19 mouse cellular contexts compared by ENCODE assay signal in genomic region chr9:59231186-59231585, GRCm38 (mm10).
"Had no signal": no experiment of that assay in that cellular context is flagged by ENCODE, and none has a peak within 500 bp of the region (broad histone marks: within the 10 kb centered on the region; RNA-seq: fewer than 3 reads in every experiment).

No protein-coding gene starts in this region.

- H3K9ac ChIP-seq: limb, embryonic 12.5 days; limb, embryonic 15.5 days; liver, embryonic 13.5 days; lung, embryonic 14.5 days; midbrain, embryonic 12.5 days; midbrain, embryonic 15.5 days; neural tube, embryonic 12.5 days; neural tube, embryonic 15.5 days; stomach, embryonic 15.5 days had no signal

- H3K4me2 ChIP-seq: limb, embryonic 12.5 days; limb, embryonic 15.5 days; liver, embryonic 13.5 days; lung, embryonic 14.5 days; midbrain, embryonic 12.5 days; midbrain, embryonic 15.5 days; neural tube, embryonic 12.5 days; neural tube, embryonic 15.5 days; stomach, embryonic 15.5 days had no signal

- H3K9me3 ChIP-seq: limb, embryonic 15.5 days; liver, embryonic 13.5 days; midbrain, embryonic 12.5 days; midbrain, embryonic 15.5 days; neural tube, embryonic 12.5 days; neural tube, embryonic 15.5 days; stomach, embryonic 15.5 days had no signal

- H3K27me3 ChIP-seq: limb, embryonic 12.5 days; limb, embryonic 15.5 days; liver, embryonic 13.5 days; midbrain, embryonic 12.5 days; midbrain, embryonic 15.5 days; neural tube, embryonic 12.5 days; neural tube, embryonic 15.5 days; stomach, embryonic 15.5 days had no signal

- H3K4me1 ChIP-seq: limb, embryonic 12.5 days; liver, embryonic 13.5 days; midbrain, embryonic 12.5 days; midbrain, embryonic 15.5 days; neural tube, embryonic 12.5 days; neural tube, embryonic 15.5 days; stomach, embryonic 15.5 days had no signal

- H3K36me3 ChIP-seq: limb, embryonic 12.5 days; limb, embryonic 15.5 days; liver, embryonic 13.5 days; midbrain, embryonic 12.5 days; midbrain, embryonic 15.5 days; neural tube, embryonic 12.5 days; neural tube, embryonic 15.5 days; stomach, embryonic 15.5 days had no signal

- H3K27ac ChIP-seq: limb, embryonic 12.5 days; limb, embryonic 15.5 days; liver, embryonic 13.5 days; macrophage; midbrain, embryonic 12.5 days; midbrain, embryonic 15.5 days; neural tube, embryonic 12.5 days; neural tube, embryonic 15.5 days; stomach, embryonic 15.5 days had no signal

- H3K4me3 ChIP-seq: limb, embryonic 12.5 days; limb, embryonic 15.5 days; liver, embryonic 13.5 days; midbrain, embryonic 12.5 days; midbrain, embryonic 15.5 days; neural tube, embryonic 12.5 days; neural tube, embryonic 15.5 days; stomach, embryonic 15.5 days had no signal

- ATAC-seq: midbrain, embryonic 15.5 days had no signal

- DNase-seq: kidney, adult 18-20 months; kidney, adult 9 months; kidney, postnatal 14 days; kidney, postnatal 4 days; left cerebral cortex, postnatal 4 days; liver, embryonic 13.5 days; right cerebral cortex, adult 18-20 months; right cerebral cortex, postnatal 25 days; spleen, adult 18-20 months; thymus, postnatal 25 days had no signal
